Mouse (Mus musculus) liver, embryonic 14.5 days (tissue): ENCODE results near the gene Cbl.

Source experiments
- CTCF ChIP-seq: IDR thresholded peaks from 2 replicates; pipeline ENCODE4 v1.5.1; 2016; ENCODE audit warnings: antibody characterized with exemption, low read depth, control low read depth
- EP300 ChIP-seq: IDR thresholded peaks from 2 replicates; pipeline ENCODE4 v1.6.1; 2016; ENCODE audit warnings: antibody characterized with exemption, low read depth

DNA sequence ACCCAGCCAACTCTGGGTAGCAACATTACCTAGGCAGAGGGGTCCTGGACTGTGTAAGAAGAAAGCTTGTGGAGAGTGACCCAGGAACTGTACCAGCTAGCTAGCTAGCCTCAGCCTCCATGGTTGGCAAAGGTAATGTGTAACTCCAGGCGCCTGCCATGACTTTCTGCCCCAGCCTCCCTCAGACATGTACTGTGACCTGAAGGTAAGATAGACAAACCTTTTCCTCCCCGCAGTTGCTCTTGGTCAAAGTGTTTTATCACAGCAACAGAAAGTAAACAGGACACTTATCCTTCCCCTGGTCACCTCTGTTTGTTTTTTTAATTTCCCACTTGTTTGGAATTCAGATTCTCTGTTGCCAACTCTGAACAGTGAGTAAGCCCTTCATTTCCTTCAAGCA, 119.4 kb downstream of the Cbl start:
- TF ChIP-seq CTCF (no peak), EP300 (no peak)
